Mouse (Mus musculus) forebrain, embryonic 10.5 days (tissue): ENCODE measurements at regions not wholly inside any gene's neighbourhood (a gene's known extent, or its start where the extent isn't known, plus 50 kb on each side); places are given as distances from the start of the nearest gene placed in this dataset.

Experiments
- DNase-seq: peaks from one replicate; pipeline ENCODE4 v3.0.0-alpha.2; 2017; ENCODE audit warnings: low spot score; ENCODE audit errors: extremely low spot score
- H3K27ac ChIP-seq: fragments of 300-500 bp; sonication (generic); 2 replicates; pipeline ENCODE4 v1.5.1; 2016; ENCODE audit warnings: mild to moderate bottlenecking
- H3K27me3 ChIP-seq: fragments of 300-500 bp; sonication (generic); 2 replicates; pipeline ENCODE4 v1.6.1; 2016; ENCODE audit warnings: mild to moderate bottlenecking; ENCODE audit not compliant: poor library complexity, severe bottlenecking
- H3K36me3 ChIP-seq: fragments of 300-500 bp; sonication (generic); replicated peaks from 2 replicates; pipeline ENCODE4 v1.6.1; 2016; ENCODE audit warnings: mild to moderate bottlenecking, moderate library complexity
- H3K4me1 ChIP-seq: fragments of 300-500 bp; sonication (generic); 2 replicates; pipeline ENCODE4 v1.6.1; 2016
- H3K4me3 ChIP-seq: fragments of 300-500 bp; sonication (generic); 2 replicates; pipeline ENCODE4 v1.5.1; 2016; ENCODE audit warnings: mild to moderate bottlenecking, moderate library complexity
- H3K9me3 ChIP-seq: fragments of 300-500 bp; sonication (generic); 2 replicates; pipeline ENCODE4 v1.6.1; 2016; ENCODE audit warnings: mild to moderate bottlenecking, moderate library complexity
- WGBS: fragments of 180-500 bp; shearing (Covaris S2); methylation state at CpG from one replicate; pipeline ENCODE4 v1.1.7; 2016; 5-methylcytosine and 5-hydroxymethylcytosine counted together

- Histone ChIP-seq H3K36me3 (no peaks in the 10 kb centered on the region), H3K4me3 (no peak overlapping the region), H3K9me3 (no peaks in the 10 kb centered on the region), H3K4me1 (peaks cover 15% of the 10 kb centered on the region), H3K27me3 (no peaks in the 10 kb centered on the region), H3K27ac (no peak overlapping the region)
- WGBS = 90% methylated on average over 11 of the region's 11 CpGs
- no peak for DNase-seq
Measured at GRCm38 (mm10) chr14:24955891-24956410, 469.0 kb downstream of the Rps24 start.

GRCm38 (mm10) chr14:24956528-24957210 is 469.7 kb downstream of the Rps24 start:
- no peak for DNase-seq
- no peaks in the 10 kb centered on the region for H3K27me3 ChIP-seq
- H3K36me3 ChIP-seq = no peaks in the 10 kb centered on the region
- 53% methylated on average over 2 of the region's 2 CpGs for WGBS
- H3K9me3 ChIP-seq = no peaks in the 10 kb centered on the region
- no peak overlapping the region for H3K4me3 ChIP-seq
- H3K27ac ChIP-seq = no peak overlapping the region
- peaks cover 15% of the 10 kb centered on the region for H3K4me1 ChIP-seq

- Histone ChIP-seq H3K4me3 (no peak overlapping the region), H3K27me3 (no peaks in the 10 kb centered on the region), H3K27ac (no peak overlapping the region), H3K36me3 (no peaks in the 10 kb centered on the region), H3K9me3 (no peaks in the 10 kb centered on the region), H3K4me1 (peaks cover 15% of the 10 kb centered on the region)
- 88% methylated on average over 4 of the region's 4 CpGs for WGBS
- no peak for DNase-seq
Measured at GRCm38 (mm10) chr14:24957392-24957791, 470.5 kb downstream of the Rps24 start.

- Histone ChIP-seq H3K36me3 (no peaks in the 10 kb centered on the region), H3K27ac (no peak overlapping the region), H3K27me3 (no peaks in the 10 kb centered on the region), H3K9me3 (no peaks in the 10 kb centered on the region), H3K4me3 (no peak overlapping the region), H3K4me1 (peaks cover 15% of the 10 kb centered on the region)
- no peak for DNase-seq
- WGBS = 79% methylated on average over 4 of the region's 4 CpGs
Measured at GRCm38 (mm10) chr14:24958821-24959220, 471.9 kb downstream of the Rps24 start.

GRCm38 (mm10) chr14:24959401-24959800 is 472.5 kb downstream of the Rps24 start:
- no peak for DNase-seq
- H3K9me3 ChIP-seq = no peaks in the 10 kb centered on the region
- no peak overlapping the region for H3K4me3 ChIP-seq
- no peaks in the 10 kb centered on the region for H3K27me3 ChIP-seq
- WGBS = 76% methylated on average over 1 of the region's 1 CpGs
- no peaks in the 10 kb centered on the region for H3K36me3 ChIP-seq
- H3K4me1 ChIP-seq = peaks cover 15% of the 10 kb centered on the region
- H3K27ac ChIP-seq = no peak overlapping the region

- Histone ChIP-seq H3K36me3 (no peaks in the 10 kb centered on the region), H3K9me3 (no peaks in the 10 kb centered on the region), H3K4me3 (no peak overlapping the region), H3K27me3 (no peaks in the 10 kb centered on the region), H3K27ac (peak overlapping the region; percentile 45), H3K4me1 (peaks cover 15% of the 10 kb centered on the region)
- 50% methylated on average over 5 of the region's 5 CpGs for WGBS
- no peak for DNase-seq
Measured at GRCm38 (mm10) chr14:24960082-24960482, 473.2 kb downstream of the Rps24 start.

GRCm38 (mm10) chr14:24960875-24961274 is 473.9 kb downstream of the Rps24 start:
- DNase-seq = no peak
- Histone ChIP-seq H3K36me3 (no peaks in the 10 kb centered on the region), H3K4me3 (no peak overlapping the region), H3K4me1 (peaks cover 15% of the 10 kb centered on the region), H3K27me3 (no peaks in the 10 kb centered on the region), H3K9me3 (no peaks in the 10 kb centered on the region), H3K27ac (0 out of 2 replicates have a peak overlapping the region, but pooled peaks have one; percentile 12)
- 79% methylated on average over 3 of the region's 3 CpGs for WGBS

- no peak for DNase-seq
- peaks cover 13% of the 10 kb centered on the region for H3K4me1 ChIP-seq
- no peak overlapping the region for H3K4me3 ChIP-seq
- 95% methylated on average over 3 of the region's 3 CpGs for WGBS
- no peaks in the 10 kb centered on the region for H3K36me3 ChIP-seq
- no peaks in the 10 kb centered on the region for H3K27me3 ChIP-seq
- no peaks in the 10 kb centered on the region for H3K9me3 ChIP-seq
- H3K27ac ChIP-seq = no peak overlapping the region
Measured at GRCm38 (mm10) chr14:24961721-24962120, 474.8 kb downstream of the Rps24 start.

GRCm38 (mm10) chr14:24969584-24969983 is 482.7 kb downstream of the Rps24 start:
- H3K9me3 ChIP-seq = no peaks in the 10 kb centered on the region
- 81% methylated on average over 2 of the region's 2 CpGs for WGBS
- no peaks in the 10 kb centered on the region for H3K36me3 ChIP-seq
- H3K4me3 ChIP-seq = no peak overlapping the region
- H3K27me3 ChIP-seq = no peaks in the 10 kb centered on the region
- no peak for DNase-seq
- H3K27ac ChIP-seq = no peak overlapping the region
- H3K4me1 ChIP-seq = peaks cover 10% of the 10 kb centered on the region; the same call in 1 of the 2 replicates

- no peaks in the 10 kb centered on the region for H3K27me3 ChIP-seq
- DNase-seq = no peak
- H3K4me3 ChIP-seq = no peak overlapping the region
- H3K27ac ChIP-seq = no peak overlapping the region
- H3K4me1 ChIP-seq = peaks cover 10% of the 10 kb centered on the region; the same call in 1 of the 2 replicates
- no peaks in the 10 kb centered on the region for H3K36me3 ChIP-seq
- H3K9me3 ChIP-seq = no peaks in the 10 kb centered on the region
- 95% methylated on average over 7 of the region's 7 CpGs for WGBS
Measured at GRCm38 (mm10) chr14:24972357-24972756, 485.4 kb downstream of the Rps24 start.

GRCm38 (mm10) chr14:24973039-24973438 is 485.9 kb upstream of the Zmiz1 start:
- 82% methylated on average over 4 of the region's 4 CpGs for WGBS
- Histone ChIP-seq H3K27ac (no peak overlapping the region), H3K36me3 (no peaks in the 10 kb centered on the region), H3K9me3 (no peaks in the 10 kb centered on the region), H3K4me1 (peaks cover 10% of the 10 kb centered on the region; the same call in 1 of the 2 replicates), H3K27me3 (no peaks in the 10 kb centered on the region), H3K4me3 (no peak overlapping the region)
- no peak for DNase-seq

GRCm38 (mm10) chr14:24973591-24973990 is 485.4 kb upstream of the Zmiz1 start:
- Histone ChIP-seq H3K4me1 (peaks cover 10% of the 10 kb centered on the region; the same call in 1 of the 2 replicates), H3K27ac (0 out of 2 replicates have a peak overlapping the region, but pooled peaks have one; percentile 30), H3K4me3 (no peak overlapping the region), H3K27me3 (no peaks in the 10 kb centered on the region), H3K9me3 (no peaks in the 10 kb centered on the region), H3K36me3 (no peaks in the 10 kb centered on the region)
- no peak for DNase-seq
- 66% methylated on average over 4 of the region's 4 CpGs for WGBS

- no peaks in the 10 kb centered on the region for H3K27me3 ChIP-seq
- peaks cover 24% of the 10 kb centered on the region for H3K4me1 ChIP-seq
- no peaks in the 10 kb centered on the region for H3K36me3 ChIP-seq
- H3K4me3 ChIP-seq = no peak overlapping the region
- peak overlapping the region; percentile 63 for H3K27ac ChIP-seq
- 79% methylated on average over 8 of the region's 8 CpGs for whole genome bisulfite sequencing
- peaks cover 7% of the 10 kb centered on the region; the same call in 1 of the 2 replicates for H3K9me3 ChIP-seq
- DNase-seq = no peak
Measured at GRCm38 (mm10) chr14:24982489-24982888, 476.5 kb upstream of the Zmiz1 start.
